Mouse (Mus musculus): ENCODE results near the gene Agrn.

GRCm38 (mm10) chr4:156215649-156216048 is 18.4 kb upstream of the Agrn start, which contains the start of gene Perm1:
- TF ChIP-seq CTCF (IDR thresholded peaks at IDR 0.05; ENCODE audit: low read depth, low read length) (no peak), POLR2AphosphoS5 (IDR thresholded peaks at IDR 0.05; ENCODE audit: insufficient replicate concordance, low read depth, low read length) (no peak), GATA1 (IDR thresholded peaks at IDR 0.05; ENCODE audit: borderline replicate concordance, low read length) (no peak), TAL1 (conservative IDR thresholded peaks at IDR 0.05; ENCODE audit: low read depth, low read length) (no peak), GATA2 (IDR thresholded peaks at IDR 0.05; ENCODE audit: borderline replicate concordance, low read depth, low read length) (no peak)
